Mouse (Mus musculus) retina, postnatal 1 day (tissue): ENCODE measurements around the gene Usp42.

Experiments
- DNase-seq: peaks from one replicate; pipeline ENCODE4 v3.0.0-alpha.2; 2012

Usp42 gene

GRCm38 (mm10) chr5:143732180-143732891 is at the start of gene Usp42:
TSS of gene Usp42 (minus strand) at chr5:143732280.
- DNase-seq, result peak; percentile 98

DNA sequence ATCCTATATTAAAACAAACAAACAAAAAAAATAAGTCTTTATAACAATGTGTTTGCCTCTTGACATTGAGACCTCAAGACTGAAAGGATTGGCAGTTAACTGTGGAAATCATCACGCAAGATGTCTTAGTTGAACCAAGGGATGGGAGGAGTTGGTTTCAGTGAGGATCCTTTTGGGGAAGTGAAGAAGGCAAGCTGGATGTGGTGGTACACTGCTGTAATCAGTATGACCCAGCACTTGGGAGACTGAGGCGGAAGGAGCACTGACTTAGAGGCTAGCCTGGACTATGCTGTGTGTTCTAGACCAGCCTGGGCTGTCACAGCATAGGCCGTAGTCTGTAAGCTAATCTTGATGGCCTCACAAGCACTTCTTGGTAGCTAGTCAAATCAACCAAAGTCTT is 28.4 kb upstream of the Usp42 start:
- DNase-seq, result no peak

- no peak for DNase-seq
Observed at GRCm38 (mm10) chr5:143759554-143759953, 27.5 kb upstream of the Usp42 start.

DNA sequence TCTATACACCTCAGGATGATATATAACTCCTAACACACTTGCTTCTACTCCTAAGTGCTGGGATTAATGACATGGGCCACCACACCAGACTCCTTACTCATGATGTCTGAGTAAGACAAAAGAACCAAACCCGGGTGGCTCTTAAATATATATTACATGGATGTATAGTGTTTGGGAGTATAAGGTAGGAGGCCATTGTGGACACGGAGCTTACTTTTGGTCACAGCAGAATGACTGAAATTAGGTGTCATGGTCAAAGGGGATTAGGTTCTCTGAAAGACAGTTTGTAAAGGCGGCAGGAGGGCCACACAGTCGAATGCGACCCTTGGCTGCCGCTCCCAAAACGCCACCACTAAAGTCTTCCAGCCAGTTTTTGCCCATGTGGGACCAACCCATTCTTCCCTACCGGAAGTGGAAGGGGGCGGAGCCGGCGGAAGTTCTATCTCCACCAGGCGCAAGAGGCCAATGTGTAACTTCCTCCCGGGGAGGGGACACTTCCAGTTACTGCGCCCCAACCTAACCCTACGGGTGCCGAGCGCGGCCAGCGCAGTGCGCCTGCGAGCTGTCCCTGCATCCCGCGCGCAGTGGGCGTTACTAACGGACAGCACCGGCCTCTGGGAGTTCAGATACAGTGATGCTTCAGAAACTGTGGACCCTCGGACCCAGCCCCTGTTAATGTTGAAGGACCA is 25.8 kb upstream of the Usp42 start:
- peak; percentile 93 for DNase-seq

DNA sequence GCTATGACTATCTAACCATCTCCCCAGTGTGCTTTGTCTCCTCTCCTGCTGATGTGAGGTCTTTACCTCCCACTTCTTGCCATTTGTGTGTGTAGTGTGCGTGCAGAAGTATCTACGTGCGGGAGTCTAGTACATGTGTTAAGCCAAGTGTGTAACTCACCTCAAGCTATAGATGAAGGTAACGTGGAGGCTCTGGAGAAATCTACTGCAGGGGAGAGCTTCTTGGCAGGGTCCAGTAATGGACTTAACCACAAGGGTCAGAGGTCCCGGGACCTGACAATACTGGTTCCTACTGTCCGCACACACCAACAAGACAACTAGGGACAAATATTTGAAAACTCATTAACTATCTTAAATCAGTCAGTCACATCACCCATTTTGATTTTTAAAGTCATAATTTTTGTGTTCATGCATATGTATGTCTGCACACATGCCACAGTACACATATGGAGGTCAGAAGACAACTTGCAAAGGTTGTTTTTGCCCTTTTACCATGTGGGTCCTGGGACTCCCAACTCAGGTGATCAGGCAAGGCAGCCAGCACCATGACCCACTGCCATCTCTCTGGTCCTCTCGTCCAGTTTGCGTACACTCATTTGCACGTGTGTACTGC is 23.6 kb upstream of the Usp42 start:
- DNase-seq, result no peak

- DNase-seq, result no peak
Observed at GRCm38 (mm10) chr5:143749630-143750208, 17.6 kb upstream of the Usp42 start.

- DNase-seq, result peak; percentile 35
Observed at GRCm38 (mm10) chr5:143731483-143732112, 482 bp downstream of the Usp42 start.

- no peak for DNase-seq
Observed at GRCm38 (mm10) chr5:143730915-143731314, 1.2 kb downstream of the Usp42 start.

GRCm38 (mm10) chr5:143721962-143722361 is 10.1 kb downstream of the Usp42 start:
- no peak for DNase-seq

DNA sequence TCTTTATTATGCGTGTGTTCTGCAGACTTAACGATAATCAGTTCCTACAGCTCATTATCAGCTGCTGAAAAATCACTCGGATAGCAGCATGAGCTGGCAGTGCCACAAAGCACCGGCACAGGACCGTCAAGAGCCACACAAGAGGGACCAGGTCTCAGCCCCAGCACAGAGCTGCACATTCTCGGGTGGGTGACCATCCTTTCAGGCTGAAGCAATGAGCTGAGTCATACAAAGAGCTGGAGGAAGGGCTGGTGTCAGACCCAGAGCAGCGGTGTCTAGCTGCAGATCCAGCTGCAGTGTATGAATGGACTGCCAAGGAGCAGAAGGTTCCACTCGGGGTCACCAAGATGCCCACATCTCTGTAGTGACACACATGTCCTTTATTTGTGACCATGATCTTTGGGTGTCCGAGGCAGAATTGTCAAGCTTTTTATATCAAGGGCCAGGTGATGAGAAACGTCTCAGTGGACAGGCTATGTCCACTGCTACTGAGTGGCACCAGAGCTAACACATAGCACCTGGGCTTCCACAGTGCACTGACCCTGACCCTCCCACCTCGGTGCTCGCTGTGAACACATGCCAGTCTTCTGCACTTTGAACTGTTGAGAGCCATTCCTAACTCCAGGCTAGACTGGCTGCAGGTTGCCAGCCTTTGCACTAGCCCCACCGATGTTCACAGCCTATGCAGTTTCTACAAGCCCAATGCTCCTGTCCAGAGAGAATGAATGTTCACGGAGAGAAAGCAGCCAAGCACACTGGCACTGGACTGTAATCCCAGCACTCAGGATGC is 19.9 kb downstream of the Usp42 start:
- peak; percentile 11 for DNase-seq

DNA sequence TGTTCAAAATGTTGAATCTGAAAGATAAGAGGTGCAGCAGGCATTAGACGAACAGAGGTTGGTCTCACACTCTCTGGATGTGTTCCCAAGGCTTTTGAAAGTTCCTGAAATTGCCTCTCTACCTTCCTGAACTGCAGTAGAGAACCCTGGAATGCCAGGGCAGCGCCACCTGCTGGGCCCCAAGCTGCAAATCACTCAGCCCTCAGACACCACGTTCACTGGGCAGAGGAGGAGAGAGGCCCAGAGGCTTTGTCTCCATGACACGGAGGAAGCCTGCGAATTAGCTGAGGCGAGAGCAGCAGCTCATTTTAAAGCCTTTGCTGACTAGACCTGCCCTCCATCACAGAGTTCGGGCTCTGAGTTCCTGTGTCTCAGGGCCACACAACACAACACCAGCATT is 20.8 kb downstream of the Usp42 start:
- DNase-seq, result peak; percentile 83

- DNase-seq, result no peak
Observed at GRCm38 (mm10) chr5:143706822-143707200, 25.3 kb downstream of the Usp42 start.

DNA sequence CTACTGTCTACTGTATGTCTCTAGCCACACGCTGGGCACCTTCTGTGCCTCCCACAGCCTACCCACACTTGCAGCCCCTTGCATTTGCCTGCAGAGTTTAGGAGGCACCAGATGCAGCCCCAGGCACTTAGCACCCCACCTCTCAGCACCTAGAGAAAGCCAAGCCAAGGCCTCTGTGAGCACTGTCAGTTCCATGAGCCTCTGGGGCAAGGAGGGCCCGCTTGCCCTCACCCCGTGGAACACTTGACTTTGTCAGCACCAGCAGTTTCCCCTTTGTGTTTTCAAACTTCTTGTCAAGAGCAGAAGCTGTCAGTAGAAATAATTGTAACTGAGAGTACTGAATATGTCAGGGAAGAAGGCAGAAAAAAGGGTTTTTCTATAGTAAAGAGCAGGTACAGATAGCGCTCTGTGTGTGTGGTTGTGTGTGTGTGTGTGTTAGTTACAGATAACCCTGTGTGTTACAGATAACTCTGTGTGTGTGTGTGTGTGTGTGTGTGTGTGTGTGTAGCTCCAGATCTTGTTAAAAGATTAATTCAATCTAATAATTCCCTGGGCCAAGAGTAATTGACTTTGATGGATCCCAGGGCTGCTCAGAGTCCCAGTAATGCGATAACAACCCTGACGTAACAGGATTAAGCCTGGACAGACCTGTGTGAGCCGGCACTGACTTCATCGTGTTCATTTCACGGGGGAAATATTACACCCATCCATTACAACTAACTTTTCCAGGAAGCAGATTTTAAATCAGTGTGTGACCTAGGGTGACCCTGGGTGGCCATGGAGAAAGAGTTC is 25.9 kb downstream of the Usp42 start:
- peak; percentile 89 for DNase-seq

GRCm38 (mm10) chr5:143705659-143705982 is 26.5 kb downstream of the Usp42 start:
- no peak for DNase-seq

DNA sequence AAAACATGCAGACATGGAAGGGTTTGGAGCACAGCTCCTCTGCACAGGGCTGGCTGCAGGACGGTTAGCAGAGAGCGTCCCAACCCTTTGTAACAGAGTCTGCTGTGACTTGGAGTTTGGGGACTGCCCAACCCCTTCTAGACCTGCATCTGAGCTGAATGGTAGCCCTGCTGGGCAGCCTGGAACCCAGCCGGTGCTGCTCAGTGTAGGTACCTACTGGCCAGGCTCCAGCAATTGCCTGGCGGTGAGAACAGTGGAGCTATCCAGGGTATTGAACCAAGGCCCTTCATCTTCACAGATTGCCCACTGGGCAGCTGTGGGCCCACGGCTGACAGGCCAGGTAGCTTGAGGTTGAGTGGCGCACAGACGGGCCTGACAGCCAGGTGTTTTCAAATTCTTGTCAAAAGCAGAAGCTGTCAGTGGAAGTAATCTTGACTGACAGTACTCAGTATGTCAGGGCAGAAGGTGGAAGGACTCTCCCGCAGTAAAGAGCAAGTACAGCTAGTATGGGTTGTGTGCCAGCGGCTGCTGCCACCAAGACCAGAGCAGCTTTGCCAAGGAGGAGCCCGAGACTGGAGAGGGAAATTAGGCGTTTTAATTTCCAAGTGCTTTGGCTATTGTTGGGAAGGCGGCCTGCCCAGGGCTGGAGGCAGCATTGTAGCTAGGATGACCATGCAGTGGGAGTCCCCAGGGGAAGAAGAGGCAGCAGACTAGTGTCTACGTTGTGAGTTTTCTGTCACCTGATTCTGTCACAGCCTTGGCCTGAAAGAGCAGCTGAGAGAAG is 27.0 kb downstream of the Usp42 start:
- DNase-seq, result no peak

- no peak for DNase-seq
Observed at GRCm38 (mm10) chr5:143701074-143701473, 31.0 kb downstream of the Usp42 start.

DNA sequence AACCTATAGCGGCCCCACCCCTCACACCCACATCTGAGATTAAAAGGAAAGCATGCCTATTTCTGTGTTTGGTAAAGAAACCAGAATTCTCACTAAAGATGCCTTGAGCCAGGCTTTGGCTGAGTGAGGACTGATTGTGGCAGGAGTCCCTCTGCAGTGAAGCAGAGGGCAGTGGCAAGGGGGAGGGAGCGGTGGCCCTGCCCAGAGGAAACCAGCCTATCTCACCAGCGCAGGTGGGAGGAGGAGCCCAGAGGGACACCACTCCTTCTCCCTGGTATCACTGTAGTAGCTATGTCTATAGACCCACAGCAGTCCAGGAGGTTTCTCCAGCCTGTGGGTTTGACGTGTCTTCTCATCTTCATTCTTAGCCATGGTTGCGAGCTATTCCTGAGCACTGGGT is 31.8 kb downstream of the Usp42 start:
- DNase-seq, result no peak

- no peak for DNase-seq
Observed at GRCm38 (mm10) chr5:143698454-143698853, 33.6 kb downstream of the Usp42 start.

- DNase-seq, result peak; percentile 55
Observed at GRCm38 (mm10) chr5:143696323-143696722, 35.8 kb downstream of the Usp42 start.

DNA sequence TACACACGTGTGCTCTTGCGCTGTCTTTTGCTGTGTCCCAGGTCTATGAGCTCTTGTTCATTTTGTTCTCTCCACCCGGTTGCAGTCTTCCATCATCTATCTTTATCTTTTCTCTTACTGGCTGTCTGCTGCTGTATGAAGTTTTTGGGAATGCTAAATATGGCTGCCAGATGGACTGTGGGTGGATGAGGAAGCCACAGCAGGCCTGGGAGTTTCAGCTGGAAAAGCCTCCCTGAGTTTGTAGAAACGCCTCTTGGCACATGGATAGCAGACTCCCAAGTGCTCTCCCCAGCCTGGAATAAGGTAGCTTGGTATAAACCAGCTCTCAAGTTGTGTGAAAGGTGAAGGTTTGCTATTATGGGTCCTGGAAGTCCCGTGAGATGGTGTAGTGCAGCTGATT is 41.2 kb downstream of the Usp42 start:
- no peak for DNase-seq

- DNase-seq, result no peak
Observed at GRCm38 (mm10) chr5:143690392-143690791, 41.7 kb downstream of the Usp42 start.
